Mouse (Mus musculus): Measurements from ENCODE around the gene Gpm6b. TPM values are rescaled to one million over a fixed set of nuclear protein-coding genes. Genes with fewer than 3 reads are reported as not detected.

Gpm6b gene
- polyA plus RNA-seq, 1 experiment from 2014 or later: 31.9 TPM

Other genes with a start within 250 kb of the Gpm6b start
- 11.8 and 11.9 TPM in 2 replicates for gene Gemin8, start 68.5 kb upstream of the Gpm6b start, polyA plus RNA-seq (2014; fragmentation: Nextera tagmentation; extraction: Ambion mirVana)
- 31.6 and 35.1 TPM in 2 replicates for gene Trappc2, start 201.7 kb downstream of the Gpm6b start, polyA plus RNA-seq (2014; fragmentation: Nextera tagmentation; extraction: Ambion mirVana)
- gene Ofd1, start 201.8 kb downstream of the Gpm6b start, polyA plus RNA-seq (2014; fragmentation: Nextera tagmentation; extraction: Ambion mirVana): 6.4 and 7.3 TPM in 2 replicates
- gene Rab9, start 241.0 kb downstream of the Gpm6b start, polyA plus RNA-seq (2014; fragmentation: Nextera tagmentation; extraction: Ambion mirVana): 55.7 and 63.3 TPM in 2 replicates

All from embryonic facial prominence, embryonic 14.5 days (tissue).